9 mouse cellular contexts compared by ENCODE assay signal in the genomic region with DNA sequence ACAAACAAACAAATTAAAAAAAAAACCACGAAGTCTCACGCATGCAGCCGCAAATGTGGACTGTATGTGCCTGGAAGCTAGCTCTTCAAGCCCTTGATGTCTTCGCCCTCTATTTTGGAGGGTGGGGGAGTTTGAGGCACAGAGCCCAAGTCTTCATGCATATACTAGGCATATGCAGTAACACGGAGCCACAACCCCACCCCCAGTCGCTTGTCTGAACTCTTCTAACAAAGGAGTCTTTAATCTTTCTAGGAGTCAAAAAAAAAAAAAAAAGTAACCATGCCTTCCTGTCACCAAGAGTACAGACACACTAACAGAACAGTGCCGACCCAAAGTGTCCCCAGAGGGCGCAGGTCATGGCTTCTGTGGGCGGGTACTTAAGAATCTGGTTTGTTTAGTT. TPM values are rescaled to one million over a fixed set of nuclear protein-coding genes. Genes with fewer than 3 reads are reported as not detected.
A peak's percentile ranks its signal among the peaks of the same experiment; 100 is the strongest.
DNase-seq lines count a peak whose midpoint lies in the region; ATAC-seq and TF ChIP-seq lines count a peak whose summit lies in the region.
"Had no signal": no experiment of that assay in that cellular context is flagged by ENCODE, and none has a peak within 500 bp of the region (broad histone marks: within the 10 kb centered on the region; RNA-seq: fewer than 3 reads in every experiment).

No protein-coding gene starts in this region.

- peak; percentile 25 for DNase-seq in right cerebral cortex, postnatal 4 days
- no peak for DNase-seq in right cerebral cortex, postnatal 10 days (ENCODE audit: low spot score in 2 of 2)
- no peak for DNase-seq in forebrain, postnatal 0 days
- no peak for DNase-seq in frontal cortex, postnatal 25 days (ENCODE audit: low spot score in 2 of 2)
- no peak for DNase-seq in right cerebral cortex, postnatal 14 days
- DNase-seq in left cerebral cortex, adult 8-10 months (ENCODE audit: low spot score in 2 of 2): no peak

- WGBS in forebrain, postnatal 0 days: 2% methylated on average over 9 of the region's 9 CpGs
- 3% methylated on average over 9 of the region's 9 CpGs for WGBS in midbrain, embryonic 13.5 days

- peak overlapping the region; percentile 96 for H3K9ac ChIP-seq in forebrain, postnatal 0 days
- peak overlapping the region; percentile 94 for H3K9ac ChIP-seq in midbrain, embryonic 13.5 days (replicated peaks)

- no peak for ATAC-seq in forebrain, postnatal 0 days
- no peak for ATAC-seq in midbrain, embryonic 13.5 days

- H3K4me2 ChIP-seq in forebrain, postnatal 0 days (ENCODE audit: low read depth): peak overlapping the region; percentile 66
- H3K4me2 ChIP-seq in midbrain, embryonic 13.5 days (replicated peaks): peak overlapping the region; percentile 62

- 0 out of 2 replicates have a peak, but pooled peaks cover under 1% of the 10 kb centered on the region for H3K36me3 ChIP-seq in forebrain, postnatal 0 days (ENCODE audit: insufficient read depth)
- H3K36me3 ChIP-seq in midbrain, embryonic 13.5 days: peaks cover 9% of the 10 kb centered on the region

- no peak for TF ChIP-seq CTCF in forebrain, postnatal 0 days (IDR thresholded peaks at IDR 0.05; ENCODE audit: low read depth)

- peaks cover 4% of the 10 kb centered on the region; the same call in 1 of the 2 replicates for H3K4me1 ChIP-seq in forebrain, postnatal 0 days (ENCODE audit: insufficient read depth)
- H3K4me1 ChIP-seq in midbrain, embryonic 13.5 days (replicated peaks): peaks cover 24% of the 10 kb centered on the region

- H3K4me3 ChIP-seq in forebrain, postnatal 0 days (ENCODE audit: low read depth, low read length): peak overlapping the region; percentile 88
- peak overlapping the region; percentile 86 for H3K4me3 ChIP-seq in midbrain, embryonic 13.5 days (replicated peaks)

- no peaks in the 10 kb centered on the region for H3K9me3 ChIP-seq in forebrain, postnatal 0 days (ENCODE audit: low read length)
- H3K9me3 ChIP-seq in midbrain, embryonic 13.5 days: no peaks in the 10 kb centered on the region

- H3K27ac ChIP-seq in forebrain, postnatal 0 days (ENCODE audit: low read depth, low read length): peak overlapping the region; percentile 99; the same call in 1 of the 2 replicates
- peak overlapping the region; percentile 97 for H3K27ac ChIP-seq in midbrain, embryonic 13.5 days

- no peaks in the 10 kb centered on the region for H3K27me3 ChIP-seq in forebrain, postnatal 0 days (ENCODE audit: insufficient read depth, low read length)
- H3K27me3 ChIP-seq in midbrain, embryonic 13.5 days: peaks cover 38% of the 10 kb centered on the region

RNA-seq across cellular contexts. Expression of gene Nt5c2, which starts 1.0 kb away (rescaled TPM):
- 51.8 and 69.5 TPM in 2 replicates for total RNA-seq in forebrain, postnatal 0 days (2014; rRNA removed)
- 74.1 and 80.4 TPM in 2 replicates for polyA plus RNA-seq in forebrain, postnatal 0 days (2015; fragmentation: Nextera tagmentation; extraction: Ambion mirVana)
- polyA plus RNA-seq in midbrain, embryonic 13.5 days (2015; fragmentation: Nextera tagmentation; extraction: Ambion mirVana): 96.0 and 97.2 TPM in 2 replicates
- 10 to 100 TPM; 70.8 to 83.9 (median 82.1) TPM for total RNA-seq in left cerebral cortex, adult 8-10 months (2022)

RNA-seq across cellular contexts. Expression of gene Ina, which starts 1.5 kb away (rescaled TPM):
- total RNA-seq in forebrain, postnatal 0 days (2014; rRNA removed): 115 and 156 TPM in 2 replicates
- polyA plus RNA-seq in forebrain, postnatal 0 days (2015; fragmentation: Nextera tagmentation; extraction: Ambion mirVana): 189 and 260 TPM in 2 replicates
- 481 and 511 TPM in 2 replicates for polyA plus RNA-seq in midbrain, embryonic 13.5 days (2015; fragmentation: Nextera tagmentation; extraction: Ambion mirVana)
- total RNA-seq in left cerebral cortex, adult 8-10 months (2022): 100 to 1,000 TPM; 175 to 187 (median 178) TPM
- total RNA-seq: hematopoietic stem cell, adult 5-6 weeks; MEL had no signal

RNA-seq across cellular contexts. Expression of gene Pcgf6, which starts 34.7 kb away (rescaled TPM):
- 29.9 and 33.3 TPM in 2 replicates for total RNA-seq in forebrain, postnatal 0 days (2014; rRNA removed)
- polyA plus RNA-seq in forebrain, postnatal 0 days (2015; fragmentation: Nextera tagmentation; extraction: Ambion mirVana): 13.7 and 20.9 TPM in 2 replicates
- polyA plus RNA-seq in midbrain, embryonic 13.5 days (2015; fragmentation: Nextera tagmentation; extraction: Ambion mirVana): 28.9 and 31.2 TPM in 2 replicates
- 10 to 100 TPM; 14.4 to 15.8 (median 15.1) TPM for total RNA-seq in left cerebral cortex, adult 8-10 months (2022)

RNA-seq across cellular contexts. Expression of gene Taf5, which starts 51.6 kb away (rescaled TPM):
- 12.9 and 16.0 TPM in 2 replicates for total RNA-seq in forebrain, postnatal 0 days (2014; rRNA removed)
- polyA plus RNA-seq in forebrain, postnatal 0 days (2015; fragmentation: Nextera tagmentation; extraction: Ambion mirVana): 3.0 and 3.6 TPM in 2 replicates
- 6.9 and 8.0 TPM in 2 replicates for polyA plus RNA-seq in midbrain, embryonic 13.5 days (2015; fragmentation: Nextera tagmentation; extraction: Ambion mirVana)
- 1 to 10 TPM; 4.8 to 6.0 (median 5.3) TPM for total RNA-seq in left cerebral cortex, adult 8-10 months (2022)
